Mouse (Mus musculus) lung, postnatal 0 days (tissue): ENCODE measurements around the gene Fam189a1.

Source experiments
- CTCF ChIP-seq: IDR thresholded peaks from 2 replicates; pipeline ENCODE4 v1.5.1; 2016; ENCODE audit warnings: antibody characterized with exemption, mild to moderate bottlenecking
- EP300 ChIP-seq: IDR thresholded peaks from 2 replicates; pipeline ENCODE4 v1.6.1; 2016; ENCODE audit warnings: antibody characterized with exemption, mild to moderate bottlenecking, control low read depth

DNA sequence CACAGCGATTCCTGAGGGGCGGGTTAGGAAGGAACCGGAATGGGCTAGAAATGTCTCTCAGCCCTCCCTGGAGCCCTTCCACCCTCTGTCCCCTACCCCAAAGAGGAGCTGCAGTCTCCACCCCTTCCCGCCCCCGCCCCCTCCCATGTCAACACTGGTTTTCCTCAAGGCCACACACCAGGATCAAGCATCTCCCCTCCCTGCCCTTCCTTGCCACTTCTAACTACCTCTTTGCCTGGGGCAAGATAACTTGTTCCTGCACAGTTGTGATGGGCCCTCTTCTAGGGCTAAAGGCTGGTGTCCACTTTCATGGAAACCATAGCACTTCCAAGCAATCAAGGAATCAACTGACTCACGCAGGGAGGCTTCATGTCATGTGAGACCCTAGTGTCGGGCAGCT lies 90.2 kb downstream of the Fam189a1 start:
- TF ChIP-seq EP300 (no peak), CTCF (no peak)
